Mouse (Mus musculus) liver, embryonic 16.5 days (tissue): ENCODE data around the gene Cdc25b. TPM values are rescaled to one million over a fixed set of nuclear protein-coding genes. Genes with fewer than 3 reads are reported as not detected.

Experiments used
- ATAC-seq: fragments of 200-750 bp; cut with Nextera tagmentation; 2 replicates; pipeline ENCODE4 v1.8.0; 2017; ENCODE audit warnings: low read depth, mild to moderate bottlenecking, moderate number of reproducible peaks, moderate library complexity
- H3K27ac ChIP-seq: fragments of 300-500 bp; sonication (generic); 2 replicates; pipeline ENCODE4 v1.5.1; 2014; ENCODE audit warnings: mild to moderate bottlenecking, low read length
- H3K27me3 ChIP-seq: fragments of 300-500 bp; sonication (generic); 2 replicates; pipeline ENCODE4 v1.6.1; 2014; ENCODE audit warnings: low read depth, low read length, mixed read lengths; ENCODE audit not compliant: control insufficient read depth, insufficient read depth
- H3K36me3 ChIP-seq: fragments of 300-500 bp; sonication (generic); 2 replicates; pipeline ENCODE4 v1.6.1; 2014; ENCODE audit warnings: mild to moderate bottlenecking; ENCODE audit not compliant: control insufficient read depth, insufficient read depth
- H3K4me1 ChIP-seq: fragments of 300-500 bp; sonication (generic); 2 replicates; pipeline ENCODE4 v1.6.1; 2014; ENCODE audit warnings: low read depth, low read length, mixed read lengths; ENCODE audit not compliant: control insufficient read depth
- H3K4me2 ChIP-seq: fragments of 300-500 bp; sonication (generic); 2 replicates; pipeline ENCODE4 v1.6.1; 2014; ENCODE audit warnings: low read depth, low read length, mixed read lengths
- H3K4me3 ChIP-seq: fragments of 300-500 bp; sonication (generic); 2 replicates; pipeline ENCODE4 v1.5.1; 2014; ENCODE audit warnings: low read depth, mild to moderate bottlenecking, low read length
- H3K9ac ChIP-seq: fragments of 300-500 bp; sonication (generic); 2 replicates; pipeline ENCODE4 v1.6.1; 2014; ENCODE audit warnings: low read depth, low read length
- H3K9me3 ChIP-seq: fragments of 300-500 bp; sonication (generic); replicated peaks from 2 replicates; pipeline ENCODE4 v1.6.1; 2016; ENCODE audit warnings: low read length; ENCODE audit not compliant: control insufficient read depth
- WGBS: fragments of 180-500 bp; shearing (Covaris S2); extraction: QIAGEN DNeasy Blood & Tissue Kit; methylation state at CpG from one replicate; pipeline ENCODE4 v1.1.7; 2014; ENCODE audit not compliant: insufficient replicate concordance; 5-methylcytosine and 5-hydroxymethylcytosine counted together
- polyA plus RNA-seq: library from polyadenylated mRNA; unstranded; fragments of >200 nt; fragmentation: Nextera tagmentation; extraction: Ambion mirVana; gene quantifications from 2 replicates; pipeline ENCODE4 v1.2.1, GENCODE M21; 2015

The Cdc25b gene
- polyA plus RNA-seq, 1 experiment from 2014 or later, result 284 TPM

DNA sequence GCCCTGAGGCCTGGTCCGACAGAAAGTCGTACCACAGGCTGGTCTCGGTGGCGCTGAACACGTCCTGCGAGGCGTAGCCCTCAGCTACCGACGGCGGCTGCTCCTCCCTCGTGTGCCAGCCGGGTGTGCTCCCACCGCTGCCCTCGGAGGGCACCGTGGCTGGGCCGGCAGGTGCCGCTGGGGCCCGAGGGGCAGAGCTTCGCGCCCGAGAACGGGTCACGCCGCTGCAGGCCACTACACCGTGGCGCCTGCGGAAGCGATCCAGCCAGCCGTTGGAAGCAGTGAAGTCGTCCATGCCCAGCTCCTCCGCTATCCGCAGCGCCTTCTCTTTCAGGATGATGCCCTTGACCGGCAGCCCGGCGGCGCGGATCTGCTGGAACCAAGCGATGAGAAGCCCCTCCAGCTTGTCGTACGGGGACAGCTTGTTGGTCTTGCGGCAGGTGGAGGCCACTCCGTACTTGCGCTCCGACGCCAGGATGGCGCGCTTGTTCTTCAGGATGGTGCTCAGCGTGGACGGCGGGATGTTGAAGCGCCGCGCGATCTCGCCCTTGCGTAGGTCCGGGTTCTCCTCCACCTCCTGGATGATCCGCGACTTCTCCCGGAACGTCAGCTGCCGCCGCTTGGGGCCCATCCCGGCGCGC lies 7.4 kb upstream of the Cdc25b start:
- Histone ChIP-seq H3K4me2 (peak overlapping the region; percentile 92), H3K9me3 (no peaks in the 10 kb centered on the region), H3K27ac (peak overlapping the region; percentile 90), H3K4me3 (peak overlapping the region; percentile 83), H3K36me3 (peaks cover 3% of the 10 kb centered on the region), H3K4me1 (peaks cover 37% of the 10 kb centered on the region), H3K9ac (peak overlapping the region; percentile 89), H3K27me3 (peaks cover 1% of the 10 kb centered on the region)
- WGBS, result under 1% methylated on average over 66 of the region's 67 CpGs
- ATAC-seq, result peak; percentile 66

- peak; percentile 86 for ATAC-seq
- H3K4me1 ChIP-seq, result peaks cover 32% of the 10 kb centered on the region
- peaks cover 3% of the 10 kb centered on the region for H3K36me3 ChIP-seq
- H3K9me3 ChIP-seq, result no peaks in the 10 kb centered on the region
- H3K27me3 ChIP-seq, result no peaks in the 10 kb centered on the region
- peak within 1 kb of the TSS; percentile 92 for H3K4me2 ChIP-seq
- WGBS, result 2% methylated on average over 54 of the region's 57 CpGs
- H3K9ac ChIP-seq, result peak within 1 kb of the TSS; percentile 89
- peak within 1 kb of the TSS; percentile 90 for H3K27ac ChIP-seq
- H3K4me3 ChIP-seq, result peak within 1 kb of the TSS; percentile 83
Observed at GRCm38 (mm10) chr2:131179990-131180587, 6.7 kb upstream of the Cdc25b start, which contains the start of gene Cenpb. Gene Cenpb, minus strand, starts transcription at chr2:131180067.

DNA sequence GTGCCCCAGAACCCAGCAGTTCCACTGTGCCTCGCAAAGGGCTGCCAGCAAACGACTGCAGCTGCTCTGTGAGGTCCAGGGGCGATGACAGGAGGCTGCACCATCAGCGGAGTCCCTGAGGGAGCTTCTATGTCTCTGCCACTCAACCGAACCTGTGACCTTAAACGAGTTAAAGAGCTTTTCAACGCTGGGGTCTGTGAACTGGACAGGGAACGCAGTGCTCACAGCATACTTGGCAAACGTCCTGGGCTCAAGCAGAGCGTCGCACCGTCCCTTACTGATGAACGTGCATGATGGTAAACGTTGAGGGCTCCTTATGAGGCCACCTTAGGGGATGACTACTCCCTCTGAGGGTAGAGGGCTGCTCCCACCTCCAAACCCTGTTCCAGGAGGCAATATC lies 406 bp upstream of the Cdc25b start:
- Histone ChIP-seq H3K27me3 (no peaks in the 10 kb centered on the region), H3K4me2 (peak overlapping the region; percentile 71), H3K4me3 (peak overlapping the region; percentile 94), H3K9me3 (no peaks in the 10 kb centered on the region), H3K9ac (peak overlapping the region; percentile 97), H3K27ac (peak overlapping the region; percentile 97), H3K36me3 (peaks cover 19% of the 10 kb centered on the region), H3K4me1 (peaks cover 36% of the 10 kb centered on the region)
- WGBS, result 3% methylated on average over 14 of the region's 14 CpGs
- ATAC-seq, result peak; percentile 22

GRCm38 (mm10) chr2:131187602-131187922 lies 813 bp downstream of the Cdc25b start:
- Histone ChIP-seq H3K9me3 (no peaks in the 10 kb centered on the region), H3K27me3 (no peaks in the 10 kb centered on the region), H3K36me3 (peaks cover 32% of the 10 kb centered on the region), H3K4me1 (peaks cover 36% of the 10 kb centered on the region), H3K4me2 (peak overlapping the region; percentile 71), H3K4me3 (peak overlapping the region; percentile 94), H3K27ac (peak overlapping the region; percentile 97), H3K9ac (peak overlapping the region; percentile 97)
- no peak for ATAC-seq
- WGBS, result 30% methylated on average over 3 of the region's 3 CpGs

DNA sequence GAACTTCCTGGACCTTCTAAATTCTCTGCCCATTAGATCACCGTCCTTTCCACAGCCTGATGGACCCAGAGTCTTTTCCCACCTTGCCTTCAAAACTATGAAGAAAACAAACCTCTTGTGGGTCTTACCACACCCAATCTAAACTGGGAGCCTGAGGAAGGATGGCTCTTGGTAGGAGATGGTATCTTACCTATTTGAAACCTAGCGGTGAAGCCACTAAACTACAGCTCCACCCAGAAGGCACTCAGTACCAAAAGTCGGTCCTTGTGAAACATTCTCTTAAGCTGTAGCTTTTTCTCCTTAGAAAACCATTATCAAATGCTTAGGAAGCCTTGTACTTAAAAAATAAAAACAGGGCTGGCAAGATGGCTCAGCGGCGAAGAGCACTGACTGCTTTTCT lies 1.6 kb downstream of the Cdc25b start:
- H3K36me3 ChIP-seq, result peaks cover 39% of the 10 kb centered on the region
- peak overlapping the region; percentile 97 for H3K27ac ChIP-seq
- H3K4me3 ChIP-seq, result peak overlapping the region; percentile 94
- H3K9me3 ChIP-seq, result no peaks in the 10 kb centered on the region
- H3K4me1 ChIP-seq, result peaks cover 36% of the 10 kb centered on the region
- ATAC-seq, result 0 out of 2 replicates have a peak, but pooled peaks have one; percentile 11
- peak overlapping the region; percentile 97 for H3K9ac ChIP-seq
- WGBS, result 67% methylated on average over 5 of the region's 5 CpGs
- peak overlapping the region; percentile 71 for H3K4me2 ChIP-seq
- H3K27me3 ChIP-seq, result no peaks in the 10 kb centered on the region

- Histone ChIP-seq H3K36me3 (peaks cover 53% of the 10 kb centered on the region), H3K4me3 (peak overlapping the region; percentile 94), H3K4me2 (peak overlapping the region; percentile 71), H3K4me1 (peaks cover 36% of the 10 kb centered on the region), H3K27me3 (no peaks in the 10 kb centered on the region), H3K9ac (peak overlapping the region; percentile 65), H3K27ac (peak overlapping the region; percentile 97), H3K9me3 (no peaks in the 10 kb centered on the region)
- ATAC-seq, result peak; percentile 57
- WGBS, result 22% methylated on average over 5 of the region's 5 CpGs
Observed at GRCm38 (mm10) chr2:131189521-131190309, 3.0 kb downstream of the Cdc25b start.

DNA sequence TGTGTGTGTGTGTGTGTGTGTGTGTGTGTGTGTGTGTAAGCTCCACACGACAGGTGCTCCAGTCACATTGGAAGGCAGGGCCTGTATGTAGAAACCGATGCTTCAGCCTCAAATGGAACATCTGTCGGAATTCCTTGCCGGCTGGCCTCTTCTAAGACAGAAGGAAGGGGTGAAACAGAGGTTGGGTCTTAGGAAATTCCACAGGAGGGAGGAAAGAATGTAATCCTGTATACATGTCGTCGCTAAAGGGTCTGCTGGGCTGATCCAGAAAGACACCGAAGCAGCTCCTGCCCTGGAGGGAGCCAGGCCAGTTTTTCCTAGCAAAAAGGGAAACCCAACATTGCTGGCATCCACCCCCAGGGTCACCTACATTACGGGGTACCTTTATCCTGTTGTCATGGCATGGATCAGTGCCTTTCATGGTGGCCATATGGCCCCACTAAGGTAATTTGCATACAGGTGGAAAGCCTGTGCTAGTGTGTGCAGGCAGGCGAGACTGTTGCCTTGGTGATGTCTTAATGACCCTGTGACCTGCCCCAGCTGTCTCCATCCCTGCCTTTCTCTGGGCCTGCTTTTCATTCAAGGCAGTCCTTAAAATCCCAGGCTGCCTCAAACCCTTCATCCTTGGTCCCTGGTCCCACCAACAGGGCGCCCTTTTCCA lies 3.7 kb downstream of the Cdc25b start:
- ATAC-seq, result no peak
- H3K27ac ChIP-seq, result peak overlapping the region; percentile 97
- no peaks in the 10 kb centered on the region for H3K9me3 ChIP-seq
- peak overlapping the region; percentile 71 for H3K4me2 ChIP-seq
- peaks cover 61% of the 10 kb centered on the region for H3K36me3 ChIP-seq
- H3K9ac ChIP-seq, result peak overlapping the region; percentile 65
- WGBS, result 73% methylated on average over 10 of the region's 10 CpGs
- peaks cover 36% of the 10 kb centered on the region for H3K4me1 ChIP-seq
- peak overlapping the region; percentile 94 for H3K4me3 ChIP-seq
- H3K27me3 ChIP-seq, result no peaks in the 10 kb centered on the region

DNA sequence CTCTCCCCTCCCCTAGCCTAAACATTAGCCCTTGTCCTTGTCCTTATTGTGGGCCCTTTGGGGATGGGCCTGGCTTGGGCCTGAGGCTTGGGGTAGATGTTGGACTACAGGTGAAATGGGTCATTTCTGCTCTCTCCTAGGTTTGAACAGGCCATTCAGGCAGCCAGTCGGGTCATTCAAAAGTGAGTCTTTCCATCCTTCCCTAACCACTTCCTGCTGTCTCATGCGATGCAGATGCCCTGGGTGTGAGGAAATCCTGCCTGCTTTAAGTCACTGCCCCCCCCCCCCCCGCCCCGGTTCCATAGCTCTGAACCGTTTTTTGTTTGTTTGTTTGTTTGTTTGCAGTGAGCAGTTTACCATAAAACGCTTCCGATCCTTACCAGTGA lies 4.2 kb downstream of the Cdc25b start:
- peak overlapping the region; percentile 97; the same call in 1 of the 2 replicates for H3K27ac ChIP-seq
- H3K36me3 ChIP-seq, result peaks cover 66% of the 10 kb centered on the region
- H3K9ac ChIP-seq, result no peak overlapping the region
- no peaks in the 10 kb centered on the region for H3K9me3 ChIP-seq
- H3K4me3 ChIP-seq, result no peak overlapping the region; the same call in 1 of the 2 replicates
- H3K4me1 ChIP-seq, result peaks cover 32% of the 10 kb centered on the region
- H3K27me3 ChIP-seq, result no peaks in the 10 kb centered on the region
- WGBS, result 67% methylated on average over 7 of the region's 7 CpGs
- peak overlapping the region; percentile 71 for H3K4me2 ChIP-seq
- no peak for ATAC-seq
